Mouse (Mus musculus) CD8-positive naive resting alpha-beta T cell, adult 2 months (primary cell): ENCODE measurements around the gene 5530401A14Rik.

Source experiments
- DNase-seq, 2 experiments: peaks; one replicate each; pipeline ENCODE4 v3.0.0; 2022; ENCODE audit warnings: low read depth in 2 of 2, low spot score in 2 of 2

The 5530401A14Rik gene

DNA sequence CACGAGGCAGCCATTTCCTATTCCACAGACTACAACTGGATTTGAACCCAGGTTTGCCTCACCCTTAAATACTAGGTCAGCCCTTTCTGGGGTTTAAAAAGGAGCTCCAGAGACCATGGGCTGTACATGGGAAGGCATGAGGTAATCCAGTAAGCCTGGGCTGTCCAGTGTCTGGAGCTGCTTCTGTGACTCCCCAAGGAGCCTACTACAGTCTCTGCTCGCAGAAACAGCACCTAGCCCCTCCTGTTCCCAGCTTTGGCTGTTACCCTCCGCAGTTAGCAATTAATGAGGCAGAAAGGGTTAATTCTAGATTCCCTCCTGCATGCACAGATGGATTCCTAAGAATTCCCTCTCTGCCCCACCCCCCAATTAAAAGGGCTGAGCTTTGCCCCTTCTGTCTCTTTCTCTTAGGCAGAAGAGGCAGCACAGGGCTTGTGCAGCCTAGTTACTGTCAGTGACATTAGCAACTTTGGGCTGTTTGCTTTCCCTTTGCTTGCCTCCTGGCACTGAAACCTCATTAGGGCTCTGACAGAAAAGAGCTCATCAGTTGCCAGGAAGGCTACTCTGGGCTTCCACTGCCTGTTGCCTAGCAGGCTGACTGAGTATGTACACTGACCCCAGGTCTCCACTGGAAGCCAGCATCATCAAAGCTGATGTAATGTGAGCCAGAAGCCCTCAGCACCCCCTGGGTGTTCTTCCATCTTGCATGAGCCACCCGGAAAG, at the start of gene 5530401A14Rik:
TSS of gene 5530401A14Rik (plus strand) at position 424 of the 723 bp plus-strand sequence.
- DNase-seq = no peak

DNA sequence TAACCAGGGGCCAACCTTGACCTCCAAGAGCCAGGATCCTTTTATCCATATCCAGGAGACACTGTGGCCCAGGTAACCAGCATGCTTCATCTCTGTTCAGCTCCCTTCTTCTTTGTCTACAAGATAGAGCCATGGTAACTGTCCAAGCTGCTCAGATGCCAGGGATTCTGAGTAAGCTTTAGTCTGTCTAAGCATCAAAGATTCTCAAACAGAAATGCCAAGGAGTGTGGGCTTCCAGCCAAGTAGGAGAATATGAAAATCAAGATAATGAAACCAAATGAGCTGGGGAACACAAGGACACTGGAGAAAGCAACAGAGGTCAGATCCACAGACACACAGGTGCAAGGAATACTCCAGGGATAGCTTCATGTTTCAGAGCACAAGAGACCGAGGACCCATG, 45.7 kb upstream of the 5530401A14Rik start:
- no peak for DNase-seq

DNA sequence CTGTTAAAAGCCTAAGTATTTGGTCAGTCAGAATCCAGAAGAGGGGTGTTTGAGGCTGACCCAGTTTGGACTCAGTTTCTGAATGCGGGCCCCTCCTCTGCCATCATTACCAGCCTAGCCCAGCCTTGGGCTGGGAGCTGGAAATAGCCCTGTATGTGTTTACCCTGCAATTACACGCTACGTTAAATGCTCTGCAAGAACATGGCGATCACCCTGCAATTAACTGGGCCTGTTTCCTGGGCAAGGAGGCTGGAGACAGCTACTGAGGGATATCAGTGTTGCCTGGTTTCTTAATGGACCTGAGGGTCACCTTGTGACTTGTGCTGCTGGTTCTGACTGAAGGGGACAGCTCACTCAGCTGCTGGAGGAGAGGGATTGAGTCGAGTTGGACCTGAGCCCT, 43.9 kb upstream of the 5530401A14Rik start:
- DNase-seq = no peak

- no peak for DNase-seq
These were observed 28.1 kb upstream of the 5530401A14Rik start for GRCm38 (mm10) chr11:81832381-81832780.

DNA sequence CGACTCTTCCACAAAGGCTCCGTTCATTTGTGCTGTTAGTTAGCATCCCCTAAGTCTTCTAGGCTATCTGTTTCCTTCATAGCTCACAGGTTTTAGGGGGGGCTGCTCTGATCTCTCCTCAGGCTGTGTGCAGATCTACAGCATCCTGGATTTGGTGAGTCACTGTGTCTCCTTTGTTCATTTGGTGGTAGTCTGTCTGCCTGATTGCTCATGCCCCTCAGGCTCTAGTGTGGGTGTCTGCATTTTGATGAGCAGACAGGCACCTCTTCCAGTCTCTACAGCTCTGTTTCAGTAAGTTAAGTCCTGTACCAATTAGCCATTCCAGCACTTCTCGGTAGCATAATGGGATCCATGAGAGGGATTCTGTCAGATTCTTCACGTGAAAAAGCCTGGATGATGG, 22.0 kb upstream of the 5530401A14Rik start:
- DNase-seq = no peak

- DNase-seq = no peak
These were observed 19.5 kb upstream of the 5530401A14Rik start for GRCm38 (mm10) chr11:81841001-81841400.

DNA sequence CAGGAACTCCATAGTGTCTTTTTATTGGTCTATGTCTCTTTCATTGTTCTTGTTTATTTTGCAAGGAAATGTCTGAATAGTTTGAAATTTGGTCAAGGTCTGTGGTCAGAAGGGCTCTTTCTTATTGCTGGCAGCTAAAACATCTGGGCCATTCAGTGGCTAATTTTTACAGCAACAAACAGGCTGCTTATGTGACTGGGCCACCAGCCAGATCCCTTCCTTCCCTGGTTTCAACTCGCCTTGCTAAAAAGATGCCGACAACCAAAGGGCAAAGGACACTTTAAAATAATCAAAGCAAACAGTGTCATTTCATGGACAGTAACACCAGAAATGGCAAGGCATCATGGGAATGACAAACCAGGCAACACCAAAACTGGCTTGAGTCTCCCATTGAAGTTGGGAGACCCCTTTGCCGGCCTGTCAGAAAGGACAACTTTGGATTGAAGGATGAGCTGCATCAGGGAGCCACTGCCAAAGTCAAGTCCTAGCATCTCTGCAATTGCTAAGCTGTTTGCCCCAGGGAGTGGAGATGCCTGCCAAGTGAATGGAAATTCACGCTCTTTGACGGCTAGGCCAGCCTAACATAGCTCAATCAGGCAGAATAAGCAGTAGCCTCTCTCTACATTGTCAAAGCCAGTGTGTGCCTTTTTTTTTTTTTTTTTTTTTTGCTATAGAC, 15.3 kb upstream of the 5530401A14Rik start:
- DNase-seq = no peak

GRCm38 (mm10) chr11:81845686-81846036, 14.8 kb upstream of the 5530401A14Rik start:
- no peak for DNase-seq

DNA sequence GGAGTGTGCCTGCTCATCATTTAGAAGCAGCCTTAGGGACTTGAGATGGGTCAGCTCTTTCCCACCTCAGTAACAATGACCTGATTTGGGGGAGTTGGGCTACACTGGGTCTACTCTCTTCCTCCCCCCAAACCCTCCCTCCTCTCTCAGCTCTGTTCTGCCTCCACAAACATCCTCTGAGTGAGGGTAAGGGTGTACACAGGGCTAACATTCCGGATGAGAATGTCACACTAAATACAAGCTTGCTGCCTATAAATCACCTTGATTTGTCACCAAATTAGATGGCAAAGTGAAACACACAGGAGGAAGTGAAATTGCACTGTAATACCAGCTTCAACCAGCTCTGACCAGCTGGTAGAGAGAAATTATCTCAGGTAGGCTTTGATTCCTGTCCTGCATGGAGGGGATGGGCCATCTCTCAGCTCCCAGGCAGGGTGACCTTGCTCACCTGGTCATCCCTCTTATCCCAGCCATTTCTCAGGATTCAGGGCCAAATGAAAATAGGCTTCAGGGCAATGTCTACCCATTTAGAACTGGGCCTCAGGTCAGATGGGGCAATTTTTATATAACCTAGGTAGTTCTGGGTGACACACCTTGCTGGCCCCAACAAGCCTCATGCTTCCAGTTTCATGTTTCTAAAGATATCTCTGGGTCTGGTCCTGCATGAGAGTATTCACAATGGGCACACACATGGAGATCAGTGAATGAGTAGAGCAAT, 12.5 kb upstream of the 5530401A14Rik start:
- no peak for DNase-seq

DNA sequence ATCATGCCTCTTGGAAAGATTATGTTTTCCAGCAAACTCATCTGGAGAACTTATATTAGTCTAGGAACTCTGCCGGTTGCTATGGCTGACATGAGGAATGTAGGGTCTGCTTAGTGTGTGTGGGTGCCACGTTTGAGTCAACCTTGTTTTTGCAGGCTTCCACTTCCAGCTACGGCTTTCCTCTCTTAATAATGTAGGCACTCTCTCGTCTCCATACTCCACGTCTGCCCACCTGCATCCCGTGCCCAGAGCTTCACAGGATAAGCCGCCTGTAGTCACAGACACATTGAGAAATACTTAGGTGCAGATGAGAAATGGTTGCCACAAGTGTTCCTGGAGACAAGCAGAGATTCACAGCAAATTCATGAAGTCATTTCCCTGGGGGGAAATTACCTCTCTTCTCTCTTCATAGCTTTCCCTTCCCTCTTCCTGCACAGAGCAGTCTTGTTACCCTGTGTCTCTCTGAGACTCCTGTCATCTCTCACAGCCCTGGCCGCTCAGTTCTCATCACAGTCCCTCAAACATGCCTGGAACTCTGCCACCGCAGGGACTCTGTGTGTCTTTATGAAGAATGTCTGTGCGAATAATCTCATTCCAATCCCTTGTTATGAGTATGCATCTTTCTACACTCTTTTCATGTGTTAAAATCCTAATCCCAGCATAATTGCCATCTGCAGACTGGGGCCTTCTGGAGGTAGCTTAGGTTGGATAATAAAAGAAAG, 5.3 kb downstream of the 5530401A14Rik start:
- no peak for DNase-seq

GRCm38 (mm10) chr11:81871506-81872213, 11.2 kb downstream of the 5530401A14Rik start:
- no peak for DNase-seq

- no peak for DNase-seq
These were observed 36.0 kb downstream of the 5530401A14Rik start for GRCm38 (mm10) chr11:81896511-81896910.

DNA sequence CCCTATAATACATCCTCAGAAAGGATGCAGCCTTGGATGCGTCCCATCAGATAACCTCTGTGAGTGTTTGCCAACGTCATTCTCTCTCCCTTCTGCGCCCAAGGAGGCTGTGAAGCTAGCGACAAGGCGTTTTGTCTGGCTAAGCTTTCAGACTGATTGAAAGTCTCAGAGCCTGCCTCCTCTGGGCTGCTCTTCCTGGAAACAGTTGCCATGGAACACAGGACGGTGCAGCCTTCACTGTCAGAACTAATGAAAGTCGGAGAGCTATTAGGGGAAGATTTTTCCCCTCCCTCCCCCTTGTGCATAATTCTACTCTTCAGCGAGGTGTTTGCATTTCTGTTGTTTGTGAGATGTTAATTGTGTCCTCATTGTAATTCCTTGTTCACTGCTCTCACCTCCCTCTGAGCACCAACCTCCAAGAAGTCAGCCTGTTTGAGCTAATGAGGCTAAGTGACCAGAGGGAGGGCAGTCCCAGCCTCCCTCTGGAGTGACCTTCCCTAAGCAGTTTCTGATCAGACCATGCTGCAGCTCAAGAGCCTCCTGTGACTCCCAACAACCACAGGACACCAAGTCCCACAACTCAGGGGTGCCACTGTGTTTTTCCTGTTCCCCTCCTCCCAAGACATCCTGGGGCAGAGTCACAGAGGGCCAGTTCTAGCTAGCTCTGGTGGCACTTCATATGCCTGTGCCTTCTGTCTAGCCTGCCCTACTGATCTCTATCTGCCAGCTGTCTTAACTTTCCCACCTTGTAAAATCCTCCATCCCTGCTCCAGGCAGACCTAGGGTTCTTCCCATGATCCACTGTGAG, 37.3 kb downstream of the 5530401A14Rik start:
- no peak for DNase-seq

- DNase-seq = no peak
These were observed 41.8 kb downstream of the 5530401A14Rik start for GRCm38 (mm10) chr11:81902318-81902717.

GRCm38 (mm10) chr11:81908760-81909159, 48.3 kb downstream of the 5530401A14Rik start:
- no peak for DNase-seq

DNA sequence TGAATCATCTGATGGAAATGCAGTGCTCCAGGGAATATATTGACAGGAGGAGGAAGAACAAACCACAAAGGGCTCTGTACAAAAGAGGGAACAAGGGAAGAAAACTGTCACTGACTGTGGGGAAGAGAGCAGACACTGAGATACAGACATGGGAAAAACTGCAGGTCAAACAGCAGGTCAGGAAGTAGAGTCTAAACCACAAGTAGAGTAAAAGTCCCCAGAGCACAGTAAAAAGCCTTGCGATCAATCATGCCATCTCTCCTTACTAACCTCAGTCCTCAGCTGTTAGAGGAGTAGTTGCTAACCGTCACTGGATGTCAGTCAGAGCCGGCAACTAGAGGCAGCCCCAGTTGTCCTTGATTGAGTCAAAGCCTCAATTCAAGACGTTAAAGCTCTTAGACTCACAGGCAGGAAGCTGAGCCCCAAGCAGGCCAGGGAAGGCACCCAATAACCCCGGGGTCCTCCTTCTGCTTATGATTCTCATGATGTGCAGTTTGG, 49.0 kb downstream of the 5530401A14Rik start:
- DNase-seq = no peak

- no peak for DNase-seq
These were observed 52.6 kb downstream of the 5530401A14Rik start for GRCm38 (mm10) chr11:81913071-81913470.

DNA sequence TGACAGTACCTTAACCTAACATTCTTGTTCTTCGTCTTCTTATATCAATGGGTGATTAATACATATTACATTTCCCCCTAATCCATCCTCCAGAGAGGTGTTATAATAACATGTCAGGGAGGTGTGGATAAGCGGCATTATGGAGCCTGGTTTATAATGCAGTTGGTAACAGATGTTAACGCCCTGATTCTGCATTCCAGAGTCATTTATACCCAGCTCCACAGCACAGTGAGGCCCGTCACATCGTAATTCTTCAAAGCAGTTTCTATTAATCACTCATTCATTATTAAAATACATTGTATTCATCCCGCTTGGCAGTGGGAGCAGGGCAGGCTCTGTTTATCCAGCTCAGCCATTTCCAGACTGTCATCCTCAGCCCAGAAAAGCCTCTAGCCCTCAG, 55.0 kb downstream of the 5530401A14Rik start:
- DNase-seq = no peak

DNA sequence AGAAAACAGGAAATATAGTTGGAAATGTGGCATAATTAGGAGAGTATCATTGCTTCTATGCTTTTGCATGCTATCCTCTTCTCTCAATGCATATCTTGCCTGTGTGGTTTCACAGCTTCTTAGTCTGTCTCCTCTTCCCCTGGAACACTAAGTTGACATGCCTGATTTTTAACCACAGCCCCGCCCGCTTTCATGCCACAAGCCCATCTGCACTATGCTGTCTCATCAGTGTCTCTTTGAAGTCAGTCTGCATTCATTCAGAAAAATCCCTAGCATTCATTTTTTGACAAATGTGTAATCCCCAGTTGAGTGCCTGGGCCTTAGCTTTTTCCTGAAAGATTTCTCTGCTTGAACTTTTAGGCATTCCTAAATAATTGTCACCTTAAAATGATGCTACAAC, 62.6 kb downstream of the 5530401A14Rik start:
- no peak for DNase-seq

GRCm38 (mm10) chr11:81923626-81924025, 63.2 kb downstream of the 5530401A14Rik start:
- DNase-seq = no peak
